Mouse (Mus musculus): Measurements from ENCODE around the gene Heg1. TPM values are rescaled to one million over a fixed set of nuclear protein-coding genes. Genes with fewer than 3 reads are reported as not detected.

Gene Heg1
- polyA plus RNA-seq, 1 experiment from 2014 or later, result 25.4 TPM

DNA sequence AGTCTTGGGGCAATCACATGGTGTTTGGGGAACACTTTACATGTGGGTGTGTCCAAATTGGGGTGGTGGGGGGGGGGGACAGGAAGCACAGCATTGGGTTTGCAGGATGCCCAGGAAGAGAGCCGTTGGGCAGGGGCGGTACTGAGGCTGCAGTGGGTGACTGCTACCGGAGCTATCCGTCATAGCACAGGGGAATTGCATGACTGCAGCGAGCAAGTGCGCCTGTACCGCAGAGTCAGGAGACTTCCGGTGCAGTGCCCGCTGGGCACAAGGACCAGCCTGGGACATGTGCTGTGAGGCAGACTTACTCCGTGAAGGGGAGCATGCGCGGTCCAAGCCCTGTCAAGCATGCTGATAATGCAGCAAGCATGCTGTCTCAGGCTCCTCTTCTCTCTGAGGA is 67.4 kb downstream of the Heg1 start:
- no peak for TF ChIP-seq CTCF (IDR thresholded peaks at IDR 0.05; ENCODE audit: low read depth)
- Histone ChIP-seq H3K4me2 (peak overlapping the region; percentile 49), H3K27ac (ENCODE audit: low read depth) (no peak overlapping the region), H3K27me3 (ENCODE audit: insufficient read depth, low read length) (no peaks in the 10 kb centered on the region), H3K4me3 (ENCODE audit: low read depth, low read length) (peak overlapping the region; percentile 15), H3K36me3 (ENCODE audit: insufficient read depth) (peaks cover 37% of the 10 kb centered on the region), H3K9me3 (ENCODE audit: low read depth, low read length) (no peaks in the 10 kb centered on the region), H3K9ac (no peak overlapping the region), H3K4me1 (ENCODE audit: insufficient read depth) (no peaks in the 10 kb centered on the region)
- DNase-seq, result peak; percentile 15
- ATAC-seq (ENCODE audit: insufficient read depth), result peak; percentile 56; the same call in 1 of the 2 replicates
- 57% methylated on average over 12 of the region's 12 CpGs for WGBS

DNA sequence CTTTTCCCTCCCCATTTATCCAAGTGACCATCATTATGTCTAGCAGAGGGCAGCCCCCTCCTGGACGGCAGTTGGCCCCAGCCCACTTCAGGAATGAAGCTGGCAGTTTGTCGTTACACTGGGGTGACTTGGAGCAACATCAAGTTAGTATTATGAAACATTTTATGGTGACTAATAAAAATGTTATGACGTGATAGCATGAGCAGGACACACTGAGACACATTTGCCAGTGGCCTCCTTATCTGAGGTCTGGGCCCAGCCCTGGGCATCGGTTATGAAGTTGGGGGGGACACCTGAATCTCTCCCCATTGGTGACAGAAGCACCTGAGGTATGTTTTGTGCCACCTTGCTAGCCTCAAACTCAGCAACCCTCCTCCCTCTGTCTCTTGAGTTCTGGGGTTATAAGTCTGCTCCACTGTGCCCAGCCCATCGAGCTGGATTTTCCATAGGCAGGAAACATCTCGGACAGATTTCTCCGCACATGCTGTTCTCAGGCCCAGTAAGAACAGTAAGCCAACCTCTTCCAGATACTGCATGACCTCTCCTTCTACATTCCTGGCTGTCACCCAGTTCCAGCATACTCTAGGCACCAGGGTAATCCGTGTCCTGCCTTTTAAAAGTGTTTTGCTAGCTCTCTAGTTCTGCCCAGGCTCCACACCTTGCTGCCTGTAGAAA is 68.9 kb downstream of the Heg1 start:
- Histone ChIP-seq H3K27ac (ENCODE audit: low read depth) (no peak overlapping the region), H3K27me3 (ENCODE audit: insufficient read depth, low read length) (no peaks in the 10 kb centered on the region), H3K9ac (no peak overlapping the region), H3K36me3 (ENCODE audit: insufficient read depth) (peaks cover 38% of the 10 kb centered on the region), H3K4me2 (no peak overlapping the region), H3K9me3 (ENCODE audit: low read depth, low read length) (no peaks in the 10 kb centered on the region), H3K4me1 (ENCODE audit: insufficient read depth) (no peaks in the 10 kb centered on the region), H3K4me3 (ENCODE audit: low read depth, low read length) (no peak overlapping the region)
- no peak for TF ChIP-seq CTCF (IDR thresholded peaks at IDR 0.05; ENCODE audit: low read depth)
- 75% methylated on average over 8 of the region's 8 CpGs for WGBS
- ATAC-seq (ENCODE audit: insufficient read depth), result no peak
- DNase-seq, result no peak

DNA sequence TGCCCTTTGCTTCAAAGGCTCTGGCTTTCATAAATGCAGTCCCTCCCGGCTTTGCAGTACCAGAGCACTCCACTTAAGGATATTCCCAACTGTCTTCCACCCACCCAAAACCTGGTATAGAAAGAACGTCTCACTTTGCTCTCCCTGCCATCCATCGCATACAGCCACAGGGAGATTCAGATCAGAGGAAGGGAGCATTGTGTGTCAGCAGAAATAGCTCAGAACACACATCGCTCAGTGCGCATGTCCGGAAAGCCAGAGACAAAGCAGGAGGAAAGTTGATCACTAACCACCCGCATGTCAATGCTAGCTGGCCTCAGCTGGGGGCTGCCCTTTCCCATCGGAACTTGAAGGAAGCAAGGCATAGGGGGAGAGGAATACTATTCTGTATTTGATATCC is 71.1 kb downstream of the Heg1 start:
- peaks cover 38% of the 10 kb centered on the region for H3K36me3 ChIP-seq (ENCODE audit: insufficient read depth)
- no peaks in the 10 kb centered on the region for H3K4me1 ChIP-seq (ENCODE audit: insufficient read depth)
- H3K27ac ChIP-seq (ENCODE audit: low read depth), result no peak overlapping the region
- ATAC-seq (ENCODE audit: insufficient read depth) (no peak), DNase-seq (no peak)
- no peaks in the 10 kb centered on the region for H3K9me3 ChIP-seq (ENCODE audit: low read depth, low read length)
- no peak overlapping the region for H3K4me3 ChIP-seq (ENCODE audit: low read depth, low read length)
- 79% methylated on average over 8 of the region's 8 CpGs for WGBS
- no peaks in the 10 kb centered on the region for H3K27me3 ChIP-seq (ENCODE audit: insufficient read depth, low read length)
- H3K4me2 ChIP-seq, result no peak overlapping the region
- no peak for TF ChIP-seq CTCF (IDR thresholded peaks at IDR 0.05; ENCODE audit: low read depth)
- no peak overlapping the region for H3K9ac ChIP-seq

DNA sequence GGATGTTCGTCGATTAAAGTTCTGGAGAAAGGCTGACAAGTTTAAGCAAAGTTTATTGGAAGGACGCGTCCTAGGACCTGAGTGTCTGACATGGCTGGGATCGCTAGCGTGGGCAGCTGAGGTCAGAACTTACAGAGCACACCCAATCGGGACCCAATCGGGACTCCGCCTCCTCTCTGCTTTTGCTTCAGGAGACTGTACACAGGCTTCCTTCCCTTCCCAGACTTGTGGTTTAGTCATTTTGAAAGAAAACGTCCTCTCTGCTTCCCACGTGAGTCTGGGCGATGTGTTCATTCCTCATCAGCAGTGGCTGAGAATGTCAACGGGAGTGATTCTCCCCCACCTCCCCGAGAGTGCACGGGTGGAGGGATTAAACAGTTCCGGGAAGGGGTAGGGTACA is 71.8 kb downstream of the Heg1 start:
- H3K36me3 ChIP-seq (ENCODE audit: insufficient read depth), result peaks cover 38% of the 10 kb centered on the region
- no peaks in the 10 kb centered on the region for H3K9me3 ChIP-seq (ENCODE audit: low read depth, low read length)
- no peak for TF ChIP-seq CTCF (IDR thresholded peaks at IDR 0.05; ENCODE audit: low read depth)
- no peak overlapping the region for H3K27ac ChIP-seq (ENCODE audit: low read depth)
- 55% methylated on average over 16 of the region's 16 CpGs for WGBS
- H3K9ac ChIP-seq, result no peak overlapping the region
- no peaks in the 10 kb centered on the region for H3K27me3 ChIP-seq (ENCODE audit: insufficient read depth, low read length)
- DNase-seq (no peak), ATAC-seq (ENCODE audit: insufficient read depth) (no peak)
- no peak overlapping the region for H3K4me2 ChIP-seq
- H3K4me3 ChIP-seq (ENCODE audit: low read depth, low read length), result no peak overlapping the region
- no peaks in the 10 kb centered on the region for H3K4me1 ChIP-seq (ENCODE audit: insufficient read depth)

DNA sequence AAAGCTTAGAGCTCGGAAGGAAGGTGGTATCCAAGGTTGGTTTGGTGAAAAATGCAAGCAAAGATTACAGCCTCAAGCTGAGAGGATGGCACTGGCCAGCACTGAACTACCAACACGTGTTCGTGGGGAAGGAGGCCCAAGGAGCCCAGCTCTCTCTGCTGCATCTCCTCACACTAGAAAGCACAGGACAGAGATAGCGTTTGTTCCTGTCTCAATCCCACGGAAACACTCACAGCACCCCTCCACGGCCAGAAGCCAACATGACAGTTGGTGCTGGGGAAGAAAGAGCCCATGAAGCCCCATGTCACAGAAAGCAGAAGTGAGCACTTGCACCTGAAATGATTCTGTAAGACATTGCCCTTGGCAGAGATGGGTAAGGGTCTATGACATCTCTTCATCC is 72.2 kb downstream of the Heg1 start:
- Histone ChIP-seq H3K27me3 (ENCODE audit: insufficient read depth, low read length) (no peaks in the 10 kb centered on the region), H3K27ac (ENCODE audit: low read depth) (no peak overlapping the region), H3K9me3 (ENCODE audit: low read depth, low read length) (no peaks in the 10 kb centered on the region), H3K9ac (no peak overlapping the region), H3K36me3 (ENCODE audit: insufficient read depth) (peaks cover 34% of the 10 kb centered on the region), H3K4me3 (ENCODE audit: low read depth, low read length) (no peak overlapping the region), H3K4me1 (ENCODE audit: insufficient read depth) (no peaks in the 10 kb centered on the region), H3K4me2 (no peak overlapping the region)
- no peak for TF ChIP-seq CTCF (IDR thresholded peaks at IDR 0.05; ENCODE audit: low read depth)
- 46% methylated on average over 6 of the region's 6 CpGs for WGBS
- ATAC-seq (ENCODE audit: insufficient read depth) (no peak), DNase-seq (no peak)

DNA sequence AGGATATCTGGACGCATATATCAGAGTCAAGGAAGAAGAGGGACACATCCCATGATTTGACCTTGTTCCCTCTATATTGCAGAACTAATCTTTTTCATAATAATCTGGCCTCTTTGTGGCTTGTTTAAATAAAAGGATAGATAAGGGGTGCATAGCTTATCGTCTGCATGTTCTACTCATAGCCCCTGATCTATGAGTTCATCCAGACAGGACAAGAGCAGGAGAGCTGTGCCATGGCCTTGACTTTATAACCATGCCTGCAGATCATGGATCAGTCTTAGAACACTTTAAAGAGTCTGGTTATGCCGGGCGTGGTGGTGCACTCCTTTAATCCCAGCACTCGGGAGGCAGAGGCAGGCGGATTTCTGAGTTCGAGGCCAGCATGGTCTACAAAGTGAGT is 75.0 kb downstream of the Heg1 start:
- Histone ChIP-seq H3K9ac (no peak overlapping the region), H3K4me1 (ENCODE audit: insufficient read depth) (no peaks in the 10 kb centered on the region), H3K27ac (ENCODE audit: low read depth) (no peak overlapping the region), H3K4me3 (ENCODE audit: low read depth, low read length) (no peak overlapping the region), H3K9me3 (ENCODE audit: low read depth, low read length) (no peaks in the 10 kb centered on the region), H3K4me2 (no peak overlapping the region), H3K36me3 (ENCODE audit: insufficient read depth) (peaks cover 26% of the 10 kb centered on the region; the same call in 1 of the 2 replicates), H3K27me3 (ENCODE audit: insufficient read depth, low read length) (no peaks in the 10 kb centered on the region)
- DNase-seq, result no peak
- WGBS, result 83% methylated on average over 7 of the region's 7 CpGs
- no peak for TF ChIP-seq CTCF (IDR thresholded peaks at IDR 0.05; ENCODE audit: low read depth)
- no peak for ATAC-seq (ENCODE audit: insufficient read depth)

DNA sequence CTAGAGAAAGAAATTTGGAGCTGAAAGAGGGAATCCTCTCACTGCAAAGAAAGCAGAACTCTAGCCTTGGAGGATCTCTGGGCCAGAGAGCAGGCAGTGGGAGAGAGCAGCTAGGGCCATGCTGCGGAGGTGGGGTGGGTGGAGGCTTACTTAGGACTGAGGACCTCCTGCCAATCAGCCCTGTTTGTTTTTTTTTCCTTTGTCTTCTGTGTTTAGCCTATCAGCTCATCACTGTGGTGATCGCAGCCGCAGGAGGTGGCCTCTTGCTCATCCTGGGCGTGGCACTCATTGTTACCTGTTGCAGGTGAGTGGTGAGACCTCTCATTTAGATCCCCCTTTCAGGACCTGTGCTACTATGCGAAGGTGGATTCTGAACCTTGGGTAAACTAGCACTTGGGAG is 76.4 kb downstream of the Heg1 start:
- Histone ChIP-seq H3K27ac (ENCODE audit: low read depth) (no peak overlapping the region), H3K9ac (no peak overlapping the region), H3K4me1 (ENCODE audit: insufficient read depth) (no peaks in the 10 kb centered on the region), H3K4me3 (ENCODE audit: low read depth, low read length) (no peak overlapping the region), H3K36me3 (ENCODE audit: insufficient read depth) (peaks cover 19% of the 10 kb centered on the region; the same call in 1 of the 2 replicates), H3K9me3 (ENCODE audit: low read depth, low read length) (no peaks in the 10 kb centered on the region), H3K27me3 (ENCODE audit: insufficient read depth, low read length) (no peaks in the 10 kb centered on the region), H3K4me2 (no peak overlapping the region)
- WGBS, result 48% methylated on average over 5 of the region's 5 CpGs
- no peak for DNase-seq
- no peak for ATAC-seq (ENCODE audit: insufficient read depth)
- TF ChIP-seq CTCF (IDR thresholded peaks at IDR 0.05; ENCODE audit: low read depth), result no peak

All from lung, embryonic 14.5 days (tissue).